Mouse (Mus musculus) liver, postnatal 0 days (tissue): ENCODE data around the gene Samsn1.

Experiments
- CTCF ChIP-seq: sonication (generic); IDR thresholded peaks from 2 replicates; pipeline ENCODE4 v1.5.1; 2016; ENCODE audit warnings: antibody characterized with exemption, low read depth
- EP300 ChIP-seq: IDR thresholded peaks from 2 replicates; pipeline ENCODE4 v1.6.1; 2016; ENCODE audit warnings: antibody characterized with exemption, low read depth, mild to moderate bottlenecking

GRCm38 (mm10) chr16:75930222-75930553 lies 91.9 kb downstream of the Samsn1 start:
- TF ChIP-seq CTCF (no peak), EP300 (no peak)
